In genomic region chr14:16842036-16842435, GRCm38 (mm10) we compare ENCODE assay signal across 22 mouse cellular contexts. TPM values are rescaled to one million over a fixed set of nuclear protein-coding genes. Genes with fewer than 3 reads are reported as not detected.
DNase-seq lines count a peak whose midpoint lies in the region; ATAC-seq and TF ChIP-seq lines count a peak whose summit lies in the region.
"Had no signal": no experiment of that assay in that cellular context is flagged by ENCODE, and none has a peak within 500 bp of the region (broad histone marks: within the 10 kb centered on the region; RNA-seq: fewer than 3 reads in every experiment).

No protein-coding gene starts in this region.

- no peaks in the 10 kb centered on the region for H3K27me3 ChIP-seq in hindbrain, embryonic 12.5 days
- no peaks in the 10 kb centered on the region for H3K27me3 ChIP-seq in hindbrain, postnatal 0 days (ENCODE audit: insufficient read depth, low read length)
- H3K27me3 ChIP-seq in limb, embryonic 11.5 days (ENCODE audit: control insufficient read depth, insufficient read depth, low read length): no peaks in the 10 kb centered on the region
- H3K27me3 ChIP-seq in limb, embryonic 10.5 days (ENCODE audit: low read depth, poor library complexity, severe bottlenecking): no peaks in the 10 kb centered on the region
- H3K27me3 ChIP-seq: CH12.LX; forebrain, embryonic 13.5 days; Patski had no signal

- H3K9ac ChIP-seq in hindbrain, embryonic 12.5 days: no peak overlapping the region
- no peak overlapping the region for H3K9ac ChIP-seq in hindbrain, postnatal 0 days (replicated peaks; ENCODE audit: low read length)
- no peak overlapping the region for H3K9ac ChIP-seq in limb, embryonic 11.5 days (ENCODE audit: low read length)
- H3K9ac ChIP-seq: forebrain, embryonic 13.5 days had no signal

- H3K27ac ChIP-seq in hindbrain, embryonic 12.5 days: no peak overlapping the region
- H3K27ac ChIP-seq in hindbrain, postnatal 0 days: no peak overlapping the region
- H3K27ac ChIP-seq in limb, embryonic 11.5 days (replicated peaks; ENCODE audit: low read depth, low read length): no peak overlapping the region
- no peak overlapping the region for H3K27ac ChIP-seq in limb, embryonic 10.5 days
- H3K27ac ChIP-seq: forebrain, embryonic 10.5 days; forebrain, embryonic 13.5 days; gastrocnemius, adult 2 months had no signal

- no peaks in the 10 kb centered on the region for H3K9me3 ChIP-seq in hindbrain, embryonic 12.5 days (replicated peaks)
- no peaks in the 10 kb centered on the region for H3K9me3 ChIP-seq in hindbrain, postnatal 0 days (ENCODE audit: low read length)
- no peaks in the 10 kb centered on the region for H3K9me3 ChIP-seq in limb, embryonic 11.5 days (ENCODE audit: control insufficient read depth, low read length)
- H3K9me3 ChIP-seq in limb, embryonic 10.5 days (replicated peaks): no peaks in the 10 kb centered on the region
- H3K9me3 ChIP-seq: forebrain, embryonic 10.5 days; forebrain, embryonic 13.5 days; G1E had no signal

- H3K36me3 ChIP-seq in hindbrain, embryonic 12.5 days: no peaks in the 10 kb centered on the region
- H3K36me3 ChIP-seq in hindbrain, postnatal 0 days (ENCODE audit: insufficient read depth, low read length): no peaks in the 10 kb centered on the region
- no peaks in the 10 kb centered on the region for H3K36me3 ChIP-seq in limb, embryonic 11.5 days (ENCODE audit: control insufficient read depth, insufficient read depth, low read length)
- no peaks in the 10 kb centered on the region for H3K36me3 ChIP-seq in limb, embryonic 10.5 days
- H3K36me3 ChIP-seq: forebrain, embryonic 10.5 days; G1E had no signal

- H3K4me1 ChIP-seq in hindbrain, embryonic 12.5 days: peaks cover 7% of the 10 kb centered on the region
- H3K4me1 ChIP-seq in hindbrain, postnatal 0 days (ENCODE audit: insufficient read depth, low read length): no peaks in the 10 kb centered on the region
- H3K4me1 ChIP-seq in limb, embryonic 11.5 days (ENCODE audit: control insufficient read depth, insufficient read depth, low read length): 0 out of 2 replicates have a peak, but pooled peaks cover 6% of the 10 kb centered on the region
- H3K4me1 ChIP-seq in limb, embryonic 10.5 days: peaks cover 11% of the 10 kb centered on the region

- no peak overlapping the region for H3K4me2 ChIP-seq in hindbrain, embryonic 12.5 days (replicated peaks)
- H3K4me2 ChIP-seq in hindbrain, postnatal 0 days (ENCODE audit: low read depth, low read length): no peak overlapping the region
- H3K4me2 ChIP-seq in limb, embryonic 11.5 days (ENCODE audit: low read depth, severe bottlenecking): no peak overlapping the region
- H3K4me2 ChIP-seq: forebrain, embryonic 13.5 days; heart, embryonic 11.5 days had no signal

- WGBS in hindbrain, embryonic 12.5 days: 20% methylated on average over 3 of the region's 3 CpGs
- 60% methylated on average over 3 of the region's 3 CpGs for WGBS in hindbrain, postnatal 0 days
- WGBS in limb, embryonic 11.5 days: 40% methylated on average over 3 of the region's 3 CpGs
- WGBS in limb, embryonic 10.5 days: 52% methylated on average over 3 of the region's 3 CpGs

- ATAC-seq in hindbrain, embryonic 12.5 days (ENCODE audit: low FRiP score): peak; percentile 30; the same call in 1 of the 2 replicates
- ATAC-seq in hindbrain, postnatal 0 days: no peak
- no peak for ATAC-seq in limb, embryonic 11.5 days (ENCODE audit: insufficient number of reproducible peaks, low FRiP score, low TSS enrichment, low read depth)
- ATAC-seq: Patski had no signal

- H3K4me3 ChIP-seq in hindbrain, embryonic 12.5 days: no peak overlapping the region
- no peak overlapping the region for H3K4me3 ChIP-seq in hindbrain, postnatal 0 days (ENCODE audit: low read length)
- H3K4me3 ChIP-seq in limb, embryonic 11.5 days (ENCODE audit: low read depth, low read length): no peak overlapping the region
- no peak overlapping the region for H3K4me3 ChIP-seq in limb, embryonic 10.5 days
- H3K4me3 ChIP-seq: forebrain, embryonic 10.5 days; forebrain, embryonic 13.5 days; gastrocnemius, adult 2 months had no signal

- peak; percentile 42 for DNase-seq in embryo, embryonic 10 days (ENCODE audit: low spot score)
- no peak for DNase-seq in embryo, embryonic 10.5 days (ENCODE audit: low spot score)
- DNase-seq in hindbrain, postnatal 0 days (ENCODE audit: low spot score): no peak
- DNase-seq in limb, embryonic 11.5 days (ENCODE audit: low spot score): peak; percentile 39
- DNase-seq in limb, embryonic 10.5 days (ENCODE audit: low spot score): no peak
- DNase-seq in forelimb bud, embryonic 11.5 days (ENCODE audit: low read depth, low spot score): peak; percentile 38
- no peak for DNase-seq in left cerebral cortex, adult 8-10 months (ENCODE audit: low spot score in 2 of 2)
- DNase-seq: adrenal gland, postnatal 10 days; adrenal gland, postnatal 36 days; B cell, adult 2 months; cerebellum, adult 11 months; gastrocnemius, adult 2 months; gastrocnemius, postnatal 14 days; heart, adult 11 months; kidney, adult 18-20 months had no signal

- TF ChIP-seq CTCF in hindbrain, postnatal 0 days (IDR thresholded peaks at IDR 0.05; ENCODE audit: low read depth): no peak

RNA-seq across cellular contexts. Expression of gene Rarb, which starts 23.1 kb away (rescaled TPM):
- polyA plus RNA-seq in hindbrain, embryonic 12.5 days (2016; fragmentation: Nextera tagmentation; extraction: Ambion mirVana): 22.8 and 24.8 TPM in 2 replicates
- 13.7 and 18.0 TPM in 2 replicates for total RNA-seq in hindbrain, postnatal 0 days (2014; rRNA removed)
- polyA plus RNA-seq in hindbrain, postnatal 0 days (2015; fragmentation: Nextera tagmentation; extraction: Ambion mirVana): 9.6 and 9.7 TPM in 2 replicates
- 10.4 and 13.3 TPM in 2 replicates for polyA plus RNA-seq in limb, embryonic 11.5 days (2014; fragmentation: Nextera tagmentation; extraction: Ambion mirVana)
- 17.6 and 19.1 TPM in 2 replicates for polyA plus RNA-seq in limb, embryonic 10.5 days (2016; fragmentation: Nextera tagmentation; extraction: Ambion mirVana)
- 10 to 100 TPM; 35.7 to 38.3 (median 36.5) TPM for total RNA-seq in left cerebral cortex, adult 8-10 months (2022)
- polyA plus RNA-seq: G1E had no signal

Comparison
In these comparisons a context has a peak if more than half of its experiments do, and no peak if none do; other contexts are left out.
1. DNase-seq: peak in embryo, embryonic 10 days (single experiment), limb, embryonic 11.5 days (single experiment) and forelimb bud, embryonic 11.5 days (single experiment); none in embryo, embryonic 10.5 days (single experiment), hindbrain, postnatal 0 days (single experiment), limb, embryonic 10.5 days (single experiment) and left cerebral cortex, adult 8-10 months (0 of 2).